Mouse (Mus musculus) urinary bladder, postnatal 25 days (tissue): ENCODE measurements around the gene Atp2c1.

ENCODE experiments used
- DNase-seq: peaks from one replicate; pipeline ENCODE4 v3.0.0; 2022; ENCODE audit warnings: low spot score

Gene Atp2c1

DNA sequence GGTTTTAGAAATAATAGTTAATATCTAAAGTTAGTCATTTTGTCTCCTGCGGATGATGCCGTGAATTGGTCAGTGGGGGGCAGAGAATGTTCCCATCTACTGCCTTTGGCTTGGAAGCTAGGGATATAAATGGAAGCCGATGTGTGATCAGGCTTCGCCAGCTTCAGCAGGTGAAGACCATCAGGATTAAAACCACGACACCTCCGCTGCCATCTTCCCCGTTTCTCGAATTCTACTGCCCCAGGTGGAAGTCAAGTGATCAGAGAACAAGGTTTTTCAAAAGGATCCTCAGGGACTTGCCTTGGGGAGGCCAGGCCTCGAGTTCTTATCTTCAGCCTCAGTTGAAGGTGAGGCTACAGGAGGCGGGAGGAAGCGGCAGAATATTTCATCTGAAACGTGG lies at the start of gene Atp2c1:
Gene Atp2c1 (minus strand): TSS at position 101 of the 400 bp plus-strand sequence.
- no peak for DNase-seq

DNA sequence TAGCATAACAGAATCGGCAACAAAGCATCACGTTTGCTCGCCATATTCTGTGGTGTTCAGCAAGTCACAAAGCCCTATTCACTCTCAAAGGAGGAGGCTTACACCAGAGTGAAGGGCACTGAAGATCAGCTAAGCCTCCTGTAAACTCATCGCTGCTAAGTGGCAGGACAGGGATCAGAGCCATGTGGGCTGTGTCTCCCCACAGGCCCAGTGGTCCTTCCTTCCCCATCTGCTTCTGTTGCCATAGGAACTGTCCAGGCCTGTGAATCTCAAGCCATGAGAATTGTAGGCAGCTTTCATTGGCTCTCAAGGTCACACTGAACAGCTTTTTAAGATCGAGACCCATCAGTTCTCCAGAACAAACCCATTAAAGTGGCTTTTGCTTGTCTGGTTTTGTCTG lies 30.3 kb upstream of the Atp2c1 start:
- DNase-seq, result no peak

DNA sequence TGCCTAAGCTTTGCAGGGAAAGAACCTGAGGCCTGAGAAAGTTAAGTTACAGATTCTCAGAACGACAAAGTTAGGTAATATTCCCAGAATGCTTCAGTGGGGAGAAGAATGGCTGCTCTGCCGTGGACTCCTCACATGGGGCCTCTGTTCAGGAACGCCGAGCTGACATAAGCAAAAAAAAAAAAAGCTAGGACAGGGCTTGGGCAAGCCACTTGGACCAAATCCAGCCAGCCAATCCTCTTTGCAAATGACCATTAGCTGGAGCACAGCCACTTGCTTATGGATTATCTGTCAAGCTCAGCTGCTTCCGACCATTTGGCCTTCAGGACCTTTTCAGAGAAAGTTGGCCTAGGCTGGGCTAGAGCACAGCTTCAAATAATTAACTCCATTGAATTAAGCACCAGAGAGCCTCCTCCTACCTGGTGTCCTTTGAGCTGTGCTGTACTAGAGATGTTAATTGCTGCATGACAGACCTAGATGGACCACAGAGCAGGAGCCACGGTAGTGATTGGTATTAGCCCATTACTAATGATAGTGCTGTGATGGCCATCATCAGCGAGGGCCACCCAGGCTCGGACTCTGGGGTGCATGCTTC lies 29.1 kb upstream of the Atp2c1 start:
- no peak for DNase-seq

DNA sequence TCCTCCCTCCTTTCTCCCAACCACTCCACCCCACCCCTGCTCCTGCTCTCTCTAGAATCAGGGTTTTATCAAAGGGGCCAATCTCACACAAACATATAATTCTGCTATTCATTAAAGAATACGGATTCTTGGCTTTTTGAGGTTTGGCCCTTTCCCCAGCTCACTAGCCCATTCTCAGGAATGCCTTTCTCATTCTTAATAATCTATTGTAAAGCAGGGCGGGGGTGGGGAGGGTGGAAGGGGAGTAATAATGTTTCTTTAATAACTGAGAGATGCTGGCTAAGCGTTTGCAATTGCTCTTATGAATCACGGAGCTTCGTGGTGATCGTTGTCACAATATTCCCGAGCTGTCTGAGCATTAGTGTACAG lies 27.3 kb upstream of the Atp2c1 start:
- no peak for DNase-seq

DNA sequence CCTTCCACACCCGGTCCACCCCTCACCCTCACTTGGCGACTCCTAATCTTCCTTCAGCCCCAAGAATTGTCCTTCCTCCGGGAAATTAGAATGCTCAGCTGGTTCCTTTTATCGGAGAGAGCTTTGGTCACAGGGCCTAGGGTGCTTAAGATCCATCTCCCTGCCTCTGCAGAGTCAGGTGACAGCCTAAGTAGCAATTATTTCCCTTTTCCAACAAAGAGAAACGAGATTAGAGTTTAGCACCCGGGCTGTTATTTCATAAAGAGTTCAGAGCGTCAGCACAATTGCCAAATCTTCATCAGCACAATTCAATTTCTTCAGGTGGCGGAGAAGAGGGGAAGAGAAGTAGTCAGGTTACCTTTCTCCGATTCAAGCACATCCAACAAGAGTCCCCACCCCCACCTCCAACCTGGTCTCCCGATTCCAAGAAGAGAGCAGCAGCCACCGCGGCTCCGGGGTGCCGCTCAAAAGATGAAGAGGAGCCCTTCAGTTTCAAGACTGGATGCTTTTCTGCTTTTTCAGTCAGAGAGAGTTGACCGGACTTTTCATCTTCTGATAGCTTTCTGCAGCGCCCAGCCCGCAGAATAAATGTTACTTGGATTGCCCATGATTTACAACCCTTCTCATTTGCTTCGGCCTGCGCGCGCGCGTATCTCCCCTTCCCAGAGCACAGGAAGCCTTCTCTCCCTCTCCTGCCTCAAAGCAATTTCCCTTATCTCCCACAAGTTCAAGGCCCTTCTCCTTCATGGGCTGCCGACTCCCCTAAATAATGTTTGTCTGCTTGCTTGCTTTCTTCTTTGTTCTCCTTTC lies 26.7 kb upstream of the Atp2c1 start:
- no peak for DNase-seq

DNA sequence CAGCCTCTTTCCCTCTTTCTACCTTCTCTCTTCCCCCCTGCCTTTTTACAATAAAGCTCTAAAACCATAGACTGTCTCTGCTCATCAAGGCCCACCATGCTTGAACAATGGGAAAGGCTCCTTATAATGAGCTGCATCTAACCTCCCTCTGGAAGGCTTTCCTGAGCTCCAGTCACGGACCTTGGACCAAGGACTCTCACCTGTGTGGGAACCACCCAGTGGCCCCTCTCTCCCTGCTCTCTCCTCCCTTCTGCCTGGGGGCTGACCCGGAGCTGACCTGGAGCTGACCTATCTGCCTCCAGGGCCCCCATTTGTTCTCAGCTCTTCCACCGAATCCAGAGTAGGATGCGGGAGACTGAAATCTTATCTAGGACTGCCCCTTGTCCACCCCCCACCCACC lies 24.3 kb upstream of the Atp2c1 start:
- no peak for DNase-seq

DNA sequence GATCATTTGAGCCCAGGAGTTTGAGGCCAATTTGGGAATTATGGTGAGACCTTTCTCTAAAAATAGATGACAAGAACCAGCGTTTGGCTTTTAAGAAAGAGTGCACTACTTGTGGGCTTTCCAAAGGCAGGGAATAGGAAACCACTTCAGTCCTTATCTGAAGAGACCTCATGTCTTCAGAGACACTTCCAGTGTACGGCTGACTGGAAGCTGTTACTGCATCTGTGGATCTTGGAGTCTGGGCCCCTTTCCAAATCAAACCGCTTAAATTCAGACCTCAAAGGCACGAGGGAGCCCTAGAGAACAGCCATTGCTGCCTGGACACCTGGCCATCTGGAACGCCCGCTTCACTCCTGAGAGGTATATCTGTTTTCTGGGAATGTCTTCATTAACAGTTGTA lies 22.0 kb upstream of the Atp2c1 start:
- DNase-seq, result no peak

DNA sequence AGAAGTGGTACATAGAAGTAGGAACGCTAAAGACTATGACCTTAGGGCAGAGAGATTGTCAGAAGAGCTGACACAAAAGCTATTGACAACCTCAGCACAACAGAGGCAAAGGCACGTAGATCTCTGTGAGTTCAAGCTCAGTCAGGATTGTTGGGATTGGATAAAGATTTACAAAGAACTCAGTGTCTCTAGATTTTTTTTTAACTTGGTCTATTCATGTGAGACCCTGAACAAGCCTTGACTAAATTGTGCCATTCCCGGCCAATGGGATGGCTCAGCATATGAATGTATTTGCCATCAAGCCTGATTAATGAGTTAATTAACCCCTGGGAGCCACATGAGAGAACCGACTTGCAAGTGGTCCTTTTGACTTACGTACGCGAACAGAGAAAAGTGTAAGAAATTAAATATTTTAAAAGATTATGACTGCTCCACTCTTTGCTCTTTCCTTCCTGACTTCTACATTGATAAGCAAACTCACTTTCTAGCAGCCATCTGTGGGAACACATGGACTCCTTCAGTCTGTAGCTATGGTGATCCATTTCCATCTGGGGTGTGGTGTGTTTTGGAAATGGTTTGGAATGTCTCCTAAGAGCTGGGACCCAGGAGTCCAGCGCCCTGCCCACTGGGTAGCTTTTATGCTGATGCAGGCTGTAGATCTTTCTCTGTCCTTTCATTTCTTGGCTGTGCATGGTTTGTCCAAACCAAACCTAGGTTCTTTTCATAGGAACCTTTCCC lies 17.1 kb upstream of the Atp2c1 start:
- no peak for DNase-seq

DNA sequence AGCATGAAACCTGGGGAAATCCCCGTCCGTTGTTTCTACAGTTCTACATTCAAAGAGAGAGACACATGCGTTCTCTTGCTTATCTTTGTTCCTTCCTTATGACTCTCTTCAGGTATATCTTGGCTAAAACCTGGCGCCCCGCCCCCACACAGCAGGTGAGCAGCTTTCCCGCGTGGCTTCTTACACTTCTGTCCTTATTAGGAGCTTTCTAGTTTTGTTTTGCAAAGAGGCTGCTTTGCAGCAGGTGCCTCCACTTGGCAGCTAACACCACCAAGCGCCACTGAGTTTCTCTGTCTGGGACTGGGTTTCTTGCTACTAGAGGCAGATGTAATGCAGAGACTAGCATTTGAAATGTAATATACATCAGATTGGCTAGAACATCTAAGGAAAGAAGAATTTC lies 10.4 kb upstream of the Atp2c1 start:
- DNase-seq, result no peak

DNA sequence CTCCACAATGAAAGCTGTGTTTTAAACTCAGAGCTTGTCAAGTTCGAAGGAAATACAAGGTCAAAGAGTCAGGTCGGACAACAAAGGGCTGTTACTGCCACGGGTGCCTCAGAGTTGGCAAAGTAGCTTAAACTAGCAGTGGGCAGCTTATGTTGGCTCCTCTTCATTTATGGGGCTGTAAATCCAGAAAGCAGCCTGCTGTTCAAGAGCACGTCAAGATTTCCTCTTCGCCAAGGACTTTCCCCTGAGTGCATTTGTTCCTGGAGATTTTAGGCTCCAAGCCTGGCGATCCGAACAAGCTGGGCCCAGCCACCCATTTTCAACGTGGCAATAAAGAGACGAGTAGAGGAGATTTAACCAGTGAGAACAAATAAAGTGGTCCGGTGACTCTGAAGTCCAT lies 9.8 kb upstream of the Atp2c1 start:
- DNase-seq, result no peak

DNA sequence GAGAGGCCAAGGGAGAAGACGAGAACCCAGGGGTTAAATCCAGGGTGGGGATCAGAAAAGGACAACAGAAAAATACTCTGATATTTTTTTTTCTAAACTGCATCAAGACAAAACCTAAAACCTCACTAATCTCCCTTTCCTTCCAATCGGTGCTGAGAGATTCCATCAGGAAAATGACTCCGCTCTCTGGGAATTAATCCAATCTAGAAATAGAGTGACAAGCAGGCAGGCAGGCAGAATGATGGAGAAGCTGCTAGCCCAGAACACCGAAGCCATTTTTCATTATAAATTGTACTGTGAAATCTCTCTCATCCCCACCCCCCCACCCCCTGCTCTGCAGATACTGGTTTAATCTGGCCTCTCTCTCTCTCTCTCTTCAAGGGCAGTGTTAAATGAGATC lies 1.8 kb downstream of the Atp2c1 start:
- DNase-seq, result no peak

DNA sequence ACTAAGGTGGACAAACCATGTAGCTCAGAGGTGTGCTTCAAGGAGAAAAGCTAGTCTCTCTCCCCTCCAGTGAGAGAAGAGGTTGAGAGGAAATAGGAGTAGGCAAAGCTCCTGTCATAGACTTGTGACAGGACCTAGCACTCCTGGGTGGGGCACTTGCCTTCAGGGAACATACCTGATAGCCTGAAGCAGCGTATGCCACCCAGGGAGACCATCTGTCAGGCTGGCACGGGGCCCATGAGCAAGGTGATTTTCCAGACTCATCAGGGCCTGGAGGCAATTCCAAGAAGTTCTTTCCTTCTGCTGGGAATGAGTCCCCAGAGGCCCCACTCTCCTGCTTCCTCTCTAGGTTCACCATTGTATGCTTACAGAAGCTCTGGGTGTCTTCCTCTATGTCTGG lies 4.1 kb downstream of the Atp2c1 start:
- DNase-seq, result no peak

DNA sequence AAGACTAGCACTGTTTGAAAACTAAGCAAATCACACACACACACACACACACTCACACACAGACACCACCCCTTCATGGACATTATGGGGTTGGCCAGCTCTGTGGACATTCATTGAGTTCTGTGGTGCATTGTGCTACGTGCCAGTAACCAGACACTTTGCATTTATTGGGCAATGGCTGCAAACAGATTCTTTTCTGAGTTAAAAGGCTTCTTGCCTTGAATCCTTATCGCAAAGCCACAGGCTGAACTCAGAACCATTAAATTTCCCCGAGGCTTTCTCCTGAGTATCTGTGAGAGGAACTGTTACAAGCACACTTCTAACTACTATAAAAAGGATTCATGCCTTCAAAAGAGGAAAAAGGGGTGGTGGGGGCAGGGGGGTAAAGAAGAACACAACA lies 5.1 kb downstream of the Atp2c1 start:
- no peak for DNase-seq

DNA sequence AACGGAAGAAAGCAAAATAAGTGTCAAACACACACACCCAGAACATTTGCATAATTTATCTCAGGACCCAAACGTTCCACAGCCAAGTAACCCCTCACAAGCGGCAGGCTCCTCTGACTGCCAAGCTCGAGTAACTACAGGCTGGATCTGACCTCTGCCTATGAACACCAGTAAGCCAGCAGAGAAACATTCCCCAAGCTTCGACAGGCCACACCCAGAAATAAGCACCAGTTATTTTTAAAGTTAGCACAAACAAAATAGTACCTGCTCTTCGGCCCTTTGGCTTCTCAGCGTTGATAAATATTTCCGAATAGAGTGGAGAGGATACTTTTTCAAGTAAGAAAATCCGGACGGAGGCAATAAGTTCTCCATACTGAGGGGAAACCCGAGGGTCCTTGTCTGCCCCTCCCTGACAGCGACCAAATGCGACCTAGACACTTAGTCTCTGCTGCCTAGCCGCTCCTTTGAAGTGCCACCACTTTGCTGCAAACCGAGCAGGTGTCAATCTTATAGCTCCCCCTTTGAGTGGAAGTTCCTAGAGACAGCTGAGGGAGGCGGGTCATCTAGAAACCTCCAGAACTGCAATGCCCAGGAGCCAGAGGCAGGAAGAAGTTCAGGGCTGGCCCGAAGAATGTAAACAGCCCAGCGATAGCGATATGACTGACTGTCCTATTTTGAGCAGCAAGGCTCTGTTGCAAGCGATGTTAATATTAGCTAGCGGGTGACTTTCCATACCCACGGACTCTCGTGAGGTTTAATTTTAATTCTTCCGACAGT lies 6.2 kb downstream of the Atp2c1 start:
- DNase-seq, result no peak

DNA sequence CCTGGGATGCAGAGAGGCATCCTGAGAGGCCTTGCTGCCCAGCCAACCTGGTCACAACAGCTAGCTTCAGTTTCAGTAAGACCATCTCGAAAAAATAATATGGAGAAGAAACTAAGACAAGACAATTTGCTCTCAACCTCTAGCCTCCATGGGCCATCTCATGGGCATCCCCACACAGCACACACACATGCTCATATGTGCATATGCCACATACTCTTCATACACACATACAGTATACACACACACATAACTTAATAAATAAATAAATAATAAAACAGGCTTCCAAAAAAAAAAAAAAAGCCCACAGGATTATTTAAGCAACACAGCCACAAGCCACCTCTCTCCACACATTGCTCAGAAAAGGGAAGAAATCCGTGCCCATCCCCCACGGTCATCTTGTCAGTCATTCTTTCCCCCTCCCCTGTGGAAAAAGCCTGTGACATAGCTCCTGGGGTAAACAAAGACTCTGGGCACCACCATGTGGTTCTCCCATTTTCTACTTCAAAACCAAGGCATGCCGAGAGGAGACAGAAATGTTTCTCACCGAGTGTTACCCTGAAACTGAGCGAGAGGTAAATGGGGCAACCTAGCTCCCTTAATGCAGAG lies 7.7 kb downstream of the Atp2c1 start:
- DNase-seq, result no peak

DNA sequence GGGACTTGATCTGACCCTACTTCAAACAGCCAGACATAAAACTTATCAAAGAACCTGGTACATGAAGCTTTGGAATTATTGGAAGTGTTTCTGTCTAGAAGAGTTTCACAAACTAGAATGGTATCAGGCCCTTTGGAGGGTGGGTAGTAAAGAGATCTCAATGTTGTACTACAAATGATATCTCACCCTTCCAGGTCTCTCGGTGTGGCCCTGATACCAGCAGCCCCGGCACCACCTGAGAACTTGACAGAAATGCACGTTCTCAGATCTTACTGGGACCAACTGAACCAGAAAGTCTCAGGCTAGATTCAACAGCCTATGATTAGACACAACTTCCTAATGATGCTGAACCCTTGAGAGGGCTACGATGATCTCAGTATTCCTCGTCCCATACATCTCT lies 23.4 kb downstream of the Atp2c1 start:
- no peak for DNase-seq

DNA sequence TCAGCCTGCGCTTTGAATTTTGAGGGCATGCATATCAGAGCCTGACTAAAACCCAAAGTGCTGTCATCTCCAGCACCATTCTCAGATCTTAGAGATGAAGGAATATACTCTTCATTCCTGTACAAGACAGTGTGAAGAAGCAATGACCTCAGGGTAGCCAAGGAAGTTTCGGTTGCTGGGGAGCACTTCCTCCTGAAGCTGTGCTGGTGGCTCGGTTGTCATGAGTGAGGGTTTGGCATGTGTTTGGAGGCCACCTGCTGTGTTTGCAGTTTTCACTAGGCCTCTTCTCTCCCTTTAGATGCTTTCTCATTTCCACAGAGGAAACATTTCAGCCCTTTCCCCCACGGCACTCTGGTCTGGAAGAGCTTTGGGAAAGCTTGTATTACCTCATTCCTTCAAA lies 24.7 kb downstream of the Atp2c1 start:
- no peak for DNase-seq

DNA sequence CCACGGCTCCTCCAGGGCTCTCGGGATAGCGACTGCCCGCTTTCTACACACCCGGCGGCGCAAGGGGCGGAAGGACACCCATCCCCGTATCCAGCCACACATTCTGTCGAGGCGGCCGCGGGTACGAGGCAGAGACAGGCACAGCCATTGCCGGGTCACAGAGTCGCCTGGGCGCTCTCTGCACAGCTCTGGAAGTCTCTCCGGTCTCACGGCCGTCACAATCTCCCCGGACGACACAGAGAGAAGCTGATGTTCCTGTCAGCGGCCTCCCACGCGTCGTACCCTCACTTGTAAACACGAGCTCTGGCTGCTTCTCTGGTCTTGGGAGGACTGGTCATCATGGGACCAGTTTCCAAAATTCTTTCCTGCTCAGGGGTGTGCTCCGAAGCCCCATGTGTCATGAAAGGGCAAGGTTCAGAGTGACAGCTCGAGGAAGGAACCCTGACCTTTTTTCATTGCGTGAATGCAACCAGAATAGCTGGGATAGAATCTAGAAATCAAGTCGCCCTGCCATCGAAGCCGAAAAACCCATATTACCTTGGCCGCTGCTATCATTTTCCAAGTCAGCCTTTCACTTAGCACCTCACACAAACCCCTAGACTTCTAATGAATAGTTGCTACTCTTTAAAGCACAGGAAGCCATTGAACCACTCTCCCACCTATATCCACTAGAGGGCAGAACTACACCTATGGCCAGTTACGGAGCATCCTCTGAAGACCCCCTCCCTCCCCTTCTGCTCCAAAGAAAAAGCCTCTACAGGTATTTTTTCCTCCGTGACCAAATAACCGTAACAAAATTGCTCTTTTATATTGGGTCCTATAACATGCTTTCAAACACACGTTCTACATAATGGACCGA lies 31.6 kb downstream of the Atp2c1 start:
- peak; percentile 23 for DNase-seq

DNA sequence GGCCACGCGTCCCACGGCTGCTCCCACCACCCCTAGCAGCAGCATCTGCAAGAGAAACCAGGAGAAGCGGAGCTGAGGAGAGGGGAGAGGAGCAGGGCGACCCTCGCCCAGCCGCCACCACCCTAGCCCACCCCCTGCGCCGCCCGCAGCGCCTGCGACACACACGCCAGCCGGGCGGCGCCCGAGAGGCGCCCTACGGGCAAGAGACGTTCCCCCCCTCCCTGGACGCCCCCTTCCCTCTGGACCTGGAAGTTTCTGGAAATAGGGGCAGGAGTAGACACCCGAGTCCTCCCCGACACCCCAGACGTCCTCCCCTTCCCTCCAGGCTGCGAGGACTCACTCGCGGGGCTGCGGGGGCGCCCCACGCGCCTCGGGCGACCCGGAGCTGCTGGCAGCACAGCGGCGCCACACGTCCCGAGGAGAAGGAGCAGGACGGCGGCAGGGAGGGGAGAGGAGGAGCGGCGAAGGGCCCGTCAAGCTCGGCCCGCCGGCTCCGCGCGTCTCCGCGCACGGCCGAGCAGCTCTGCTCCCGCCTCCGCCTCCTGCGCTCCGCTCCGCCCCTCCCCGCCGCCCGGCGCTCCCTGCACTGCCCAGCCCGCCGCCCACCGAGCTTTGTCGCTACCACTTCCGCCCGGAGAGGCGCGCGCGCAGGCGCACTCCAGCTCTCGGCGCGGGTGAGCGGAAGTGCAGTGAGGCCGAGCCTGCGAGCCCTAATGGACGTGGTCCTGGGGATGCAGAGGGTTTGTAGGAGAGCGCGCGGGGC lies 32.4 kb downstream of the Atp2c1 start:
- DNase-seq, result peak; percentile 95

DNA sequence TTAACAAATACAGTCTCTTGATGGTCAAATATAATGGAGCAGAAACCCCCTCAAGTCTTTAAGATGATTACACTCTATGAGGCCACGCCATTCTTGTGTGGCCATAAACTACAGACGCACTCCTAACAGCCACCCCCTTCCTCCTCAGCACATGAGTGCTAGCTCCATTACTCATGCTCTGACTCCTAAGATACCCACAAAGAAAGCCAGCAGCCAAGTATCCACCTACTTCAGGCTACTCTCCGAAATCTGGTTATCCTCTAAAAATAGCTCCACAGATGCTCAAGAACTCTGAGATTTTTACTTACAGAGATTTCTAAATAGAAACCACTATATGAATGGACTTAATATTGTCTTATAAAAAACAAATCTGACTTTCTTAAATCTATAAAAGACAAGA lies 34.4 kb downstream of the Atp2c1 start:
- DNase-seq, result no peak
